Mouse (Mus musculus): ENCODE data around the gene Gm42417.

GRCm38 (mm10) chr1:36581260-36581659 lies 42.0 kb upstream of the Gm42417 start:
- no peak for TF ChIP-seq POLR2A (IDR thresholded peaks at IDR 0.05; ENCODE audit: insufficient read depth, low read length)
- TF ChIP-seq CTCF (IDR thresholded peaks at IDR 0.05; ENCODE audit: low read depth, low read length), result no peak
- TF ChIP-seq EP300 (IDR thresholded peaks at IDR 0.05; ENCODE audit: insufficient read depth, low read depth, low read length), result no peak
